Mouse (Mus musculus): Measurements from ENCODE around the gene A930033H14Rik.

DNA sequence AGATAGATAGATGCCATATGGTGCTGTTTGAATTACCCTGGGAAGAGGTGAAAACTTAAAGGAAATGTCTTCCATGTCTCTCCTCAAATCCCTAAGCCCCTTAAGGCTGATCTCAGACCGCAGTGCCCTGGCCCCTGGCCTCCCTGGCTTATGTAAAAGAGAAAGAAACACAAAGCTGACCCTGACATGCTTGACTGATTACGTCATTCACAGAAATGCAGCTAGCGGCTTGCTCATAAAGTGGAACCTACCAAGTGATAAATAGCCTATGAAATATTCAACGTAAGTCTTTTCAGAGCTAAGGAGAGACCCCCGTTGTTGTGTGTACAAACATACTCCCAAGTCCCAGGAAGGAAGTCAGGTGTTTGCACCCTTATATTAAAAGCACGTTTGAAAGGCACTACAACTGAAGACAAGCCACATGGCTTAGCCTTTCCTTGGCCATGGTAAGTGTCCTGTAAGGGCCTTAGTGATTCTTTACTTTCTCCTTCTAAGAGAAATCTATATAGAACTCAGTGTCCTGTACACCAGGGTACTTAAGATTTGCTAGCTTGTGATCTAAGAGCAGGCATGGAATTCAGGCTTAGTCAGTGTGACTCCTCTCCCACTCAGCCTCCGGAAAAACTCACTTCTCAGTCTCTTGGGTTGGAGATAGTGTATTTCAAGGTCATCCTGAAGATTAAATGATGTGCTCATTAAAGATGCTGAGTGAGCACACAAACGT lies 8.1 kb downstream of the A930033H14Rik start:
- TF ChIP-seq CTCF (IDR thresholded peaks at IDR 0.05; ENCODE audit: borderline replicate concordance, extremely low read depth, insufficient read depth, insufficient read length) (no peak), POLR2A (IDR thresholded peaks at IDR 0.05; ENCODE audit: borderline replicate concordance, extremely low read depth, insufficient read depth, insufficient read length, poor library complexity, severe bottlenecking) (no peak)

All from brain, embryonic 14.5 days (tissue).